Mouse (Mus musculus) embryonic fibroblast, embryonic 13.5 days (primary cell): ENCODE data around the gene 1700069L16Rik.

Experiments
- CTCF ChIP-seq: IDR thresholded peaks from 2 replicates; pipeline ENCODE4 v1.5.1; 2011; ENCODE audit warnings: mild to moderate bottlenecking, control low read depth, low read length, moderate library complexity, borderline replicate concordance; ENCODE audit not compliant: insufficient read depth
- POLR2A ChIP-seq: IDR thresholded peaks from 2 replicates; pipeline ENCODE4 v1.6.1; 2011; ENCODE audit warnings: low read depth, mild to moderate bottlenecking, control low read depth, low read length, moderate library complexity

GRCm38 (mm10) chr5:113719221-113719661, 5.3 kb downstream of the 1700069L16Rik start:
- TF ChIP-seq CTCF, result no peak
- TF ChIP-seq POLR2A, result no peak
